Mouse (Mus musculus) spleen, adult 2 months (tissue): ENCODE measurements around the gene Iqub. TPM values are rescaled to one million over a fixed set of nuclear protein-coding genes. Genes with fewer than 3 reads are reported as not detected.

ENCODE experiments used
- DNase-seq, 2 experiments: peaks; one replicate each; pipeline versions ENCODE4 v3.0.0 to v3.0.0-alpha.2; 2012 to 2021; ENCODE audit warnings: low spot score in 2 of 2, low read depth in 1 of 2
- H3K27ac ChIP-seq: fragments of 200-500 bp; 2 replicates; pipeline ENCODE4 v1.5.1; 2012; ENCODE audit warnings: low read length, inconsistent platforms; ENCODE audit not compliant: insufficient read depth
- H3K27me3 ChIP-seq: fragments of 200-500 bp; 2 replicates; pipeline ENCODE4 v1.6.1; 2012; ENCODE audit warnings: mild to moderate bottlenecking, moderate library complexity, low read length, inconsistent platforms; ENCODE audit not compliant: control insufficient read depth, insufficient read depth
- H3K36me3 ChIP-seq: fragments of 200-500 bp; 2 replicates; pipeline ENCODE4 v1.6.1; 2012; ENCODE audit warnings: mild to moderate bottlenecking, low read length, inconsistent platforms; ENCODE audit not compliant: control insufficient read depth, insufficient read depth
- H3K4me1 ChIP-seq: fragments of 200-500 bp; 2 replicates; pipeline ENCODE4 v1.6.1; 2011; ENCODE audit warnings: inconsistent platforms; ENCODE audit not compliant: control insufficient read depth, insufficient read depth, insufficient read length
- H3K4me3 ChIP-seq: fragments of 200-500 bp; 2 replicates; pipeline ENCODE4 v1.5.1; 2011; ENCODE audit warnings: mild to moderate bottlenecking, inconsistent platforms; ENCODE audit not compliant: insufficient read depth, insufficient read length; ENCODE audit errors: extremely low read depth
- CTCF ChIP-seq: fragments of 200-500 bp; IDR thresholded peaks from 2 replicates; pipeline ENCODE4 v1.5.1; 2011; ENCODE audit warnings: mild to moderate bottlenecking, inconsistent platforms; ENCODE audit not compliant: insufficient read depth, insufficient read length, insufficient replicate concordance; ENCODE audit errors: extremely low read depth
- POLR2A ChIP-seq: fragments of 200-500 bp; IDR thresholded peaks from 2 replicates; pipeline ENCODE4 v1.6.1; 2011; ENCODE audit warnings: low read depth, low read length, inconsistent platforms
- WGBS: fragments of 180-500 bp; shearing (Covaris S2); methylation state at CpG from one replicate; pipeline ENCODE4 v1.1.7; 2018; 5-methylcytosine and 5-hydroxymethylcytosine counted together
- polyA plus RNA-seq: library from polyadenylated mRNA; depleted of rRNA; stranded (reverse); fragments of >200 nt; gene quantifications from 2 replicates; pipeline ENCODE4 v1.2.3, GENCODE M21; 2012

Gene Iqub
- polyA plus RNA-seq, 1 experiment: not detected

DNA sequence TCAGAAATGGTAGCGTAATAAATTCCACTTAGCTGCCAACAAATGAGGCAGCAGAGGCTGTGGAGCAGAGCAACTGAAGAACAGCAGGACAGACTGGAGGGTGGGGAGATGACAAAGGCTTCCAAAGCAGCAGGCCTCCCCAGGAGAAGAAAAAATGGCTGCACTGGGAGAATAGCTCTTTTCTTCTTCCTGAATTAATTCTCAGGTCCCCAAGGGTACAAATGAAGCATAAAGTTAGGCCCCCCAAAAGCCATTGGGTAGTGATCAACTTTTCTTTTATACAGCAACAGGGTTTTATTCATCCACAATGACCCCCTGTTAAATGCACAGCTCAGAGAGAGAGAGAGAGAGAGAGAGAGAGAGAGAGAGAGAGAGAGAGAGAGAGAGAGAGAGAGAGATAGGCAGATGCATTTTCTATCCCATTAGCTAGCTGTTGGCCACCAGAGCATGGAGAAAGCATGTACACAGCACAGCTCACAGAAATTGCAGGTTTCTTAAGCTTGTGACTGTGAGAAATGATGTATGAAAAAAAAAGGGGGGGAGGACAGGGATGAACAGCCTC lies 44.2 kb downstream of the Iqub start:
- Histone ChIP-seq H3K4me3 (no peak overlapping the region), H3K36me3 (no peaks in the 10 kb centered on the region), H3K27ac (no peak overlapping the region), H3K4me1 (no peaks in the 10 kb centered on the region), H3K27me3 (no peaks in the 10 kb centered on the region)
- WGBS: 90% methylated on average over 1 of the region's 1 CpGs
- TF ChIP-seq POLR2A: no peak
- no peak for TF ChIP-seq CTCF
- DNase-seq: no peak

DNA sequence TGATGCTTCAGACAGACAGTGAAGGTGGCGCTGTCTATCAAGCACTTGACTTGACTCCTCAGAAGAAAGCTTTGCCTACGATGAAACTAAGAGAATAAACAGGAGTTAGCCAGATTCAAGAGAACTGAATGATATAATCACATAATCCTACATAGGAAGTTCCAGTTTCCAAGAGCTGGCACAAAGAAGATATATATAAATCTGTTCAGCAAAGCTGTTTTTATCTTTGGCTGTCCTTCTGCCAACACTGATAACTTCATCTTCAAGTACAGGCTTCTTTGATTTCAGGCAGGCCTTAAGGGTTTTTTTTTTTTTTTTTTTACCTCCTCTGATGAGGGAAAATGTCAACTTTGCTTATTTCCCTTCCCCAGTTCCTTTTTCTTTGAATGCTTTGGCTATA lies 44.7 kb downstream of the Iqub start:
- H3K36me3 ChIP-seq: no peaks in the 10 kb centered on the region
- TF ChIP-seq CTCF (no peak), POLR2A (no peak)
- no peak for DNase-seq
- no peaks in the 10 kb centered on the region for H3K4me1 ChIP-seq
- 84% methylated on average over 2 of the region's 2 CpGs for WGBS
- no peak overlapping the region for H3K27ac ChIP-seq
- H3K4me3 ChIP-seq: no peak overlapping the region
- H3K27me3 ChIP-seq: no peaks in the 10 kb centered on the region

GRCm38 (mm10) chr6:24456097-24456496 lies 58.8 kb downstream of the Iqub start:
- whole genome bisulfite sequencing: 39% methylated on average over 7 of the region's 7 CpGs
- Histone ChIP-seq H3K27me3 (no peaks in the 10 kb centered on the region), H3K27ac (no peak overlapping the region), H3K4me3 (no peak overlapping the region), H3K4me1 (no peaks in the 10 kb centered on the region), H3K36me3 (no peaks in the 10 kb centered on the region)
- DNase-seq: no peak
- no peak; the same call in 1 of the 2 replicates for TF ChIP-seq CTCF
- TF ChIP-seq POLR2A: no peak

DNA sequence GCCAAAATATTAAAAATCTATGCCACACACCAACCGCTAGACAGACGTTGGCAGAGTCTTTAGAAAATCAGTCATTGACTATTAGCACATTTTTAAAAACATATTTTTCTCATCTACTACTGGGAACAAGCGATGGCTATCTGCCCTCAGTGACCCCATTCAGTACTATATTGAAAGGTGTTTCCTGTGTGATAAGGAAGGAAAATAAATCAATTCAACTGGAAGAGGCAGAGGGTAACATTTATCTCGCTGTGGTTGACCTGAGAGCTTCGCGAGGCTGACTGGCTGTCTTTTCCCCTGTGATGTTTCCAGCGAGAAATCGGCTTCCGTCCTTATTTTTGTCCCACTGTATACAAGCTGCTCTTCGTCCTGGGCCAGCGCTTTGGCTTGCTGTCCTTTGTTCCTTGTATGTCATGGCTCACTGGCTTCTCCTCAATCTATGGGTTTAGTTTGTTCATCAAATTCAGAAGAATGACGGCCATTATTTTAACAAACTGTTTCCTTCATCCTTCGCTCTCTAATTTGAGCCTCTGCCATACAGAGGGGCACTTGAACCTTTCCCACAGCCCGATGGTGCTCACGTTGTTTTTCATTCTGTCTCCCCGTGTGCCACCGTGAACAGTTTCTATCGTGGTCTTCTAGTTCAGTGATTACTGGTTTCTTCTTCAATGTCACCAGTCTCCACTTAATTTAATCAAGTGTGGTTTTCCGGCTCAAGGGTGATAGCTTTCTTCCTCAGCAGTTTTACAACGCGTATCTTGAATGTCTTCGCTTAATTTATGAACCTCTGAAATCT lies 63.6 kb downstream of the Iqub start:
- no peak for DNase-seq
- Histone ChIP-seq H3K27me3 (no peaks in the 10 kb centered on the region), H3K27ac (no peak overlapping the region), H3K4me1 (no peaks in the 10 kb centered on the region), H3K4me3 (no peak overlapping the region), H3K36me3 (no peaks in the 10 kb centered on the region)
- WGBS: 16% methylated on average over 22 of the region's 22 CpGs
- TF ChIP-seq CTCF (no peak), POLR2A (no peak)

DNA sequence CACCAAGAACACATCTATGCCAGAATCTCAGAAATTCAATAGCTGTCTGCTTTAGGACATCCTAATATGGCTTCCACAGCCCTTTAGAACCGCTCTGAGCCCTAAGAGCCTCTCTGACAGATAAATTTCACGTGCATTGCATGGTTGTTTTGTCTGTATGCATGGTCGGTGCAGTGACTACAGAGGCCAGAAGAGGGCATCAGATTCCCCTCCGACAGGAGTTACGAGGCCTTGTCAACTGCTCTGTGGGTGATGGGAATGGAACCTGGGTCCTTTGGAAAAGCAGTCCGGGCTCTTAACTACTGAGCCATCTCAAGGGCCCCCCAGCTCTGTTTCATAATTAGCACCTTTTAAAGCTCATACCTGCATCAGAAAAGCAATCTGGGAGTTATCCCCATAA lies 64.6 kb downstream of the Iqub start:
- no peak overlapping the region for H3K27ac ChIP-seq
- WGBS: 91% methylated on average over 6 of the region's 6 CpGs
- H3K4me1 ChIP-seq: no peaks in the 10 kb centered on the region
- no peak overlapping the region for H3K4me3 ChIP-seq
- no peaks in the 10 kb centered on the region for H3K36me3 ChIP-seq
- no peaks in the 10 kb centered on the region for H3K27me3 ChIP-seq
- no peak for DNase-seq
- no peak for TF ChIP-seq CTCF

GRCm38 (mm10) chr6:24416056-24416455 lies 98.8 kb downstream of the Iqub start:
- H3K36me3 ChIP-seq: no peaks in the 10 kb centered on the region
- 89% methylated on average over 11 of the region's 11 CpGs for WGBS
- no peaks in the 10 kb centered on the region for H3K4me1 ChIP-seq
- H3K27ac ChIP-seq: no peak overlapping the region
- H3K4me3 ChIP-seq: no peak overlapping the region
- TF ChIP-seq CTCF: no peak
- TF ChIP-seq POLR2A: no peak
- no peak for DNase-seq
- no peaks in the 10 kb centered on the region for H3K27me3 ChIP-seq

GRCm38 (mm10) chr6:24415500-24415899 lies 99.4 kb downstream of the Iqub start:
- 82% methylated on average over 1 of the region's 1 CpGs for WGBS
- TF ChIP-seq POLR2A (no peak), CTCF (no peak)
- DNase-seq: no peak
- H3K27ac ChIP-seq: no peak overlapping the region
- no peaks in the 10 kb centered on the region for H3K4me1 ChIP-seq
- no peak overlapping the region for H3K4me3 ChIP-seq
- no peaks in the 10 kb centered on the region for H3K36me3 ChIP-seq
- no peaks in the 10 kb centered on the region for H3K27me3 ChIP-seq
